Mouse (Mus musculus) limb, embryonic 15.5 days (tissue): ENCODE measurements around the gene Myh10. TPM values are rescaled to one million over a fixed set of nuclear protein-coding genes. Genes with fewer than 3 reads are reported as not detected.

Experiments used
- ATAC-seq: fragments of 200-750 bp; cut with Nextera tagmentation; 2 replicates; pipeline ENCODE4 v1.8.0; 2017; ENCODE audit warnings: low read depth, moderate TSS enrichment; ENCODE audit not compliant: insufficient number of reproducible peaks, low FRiP score, low TSS enrichment
- H3K27ac ChIP-seq: fragments of 300-500 bp; sonication (generic); 2 replicates; pipeline ENCODE4 v1.5.1; 2015; ENCODE audit warnings: moderate library complexity, mild to moderate bottlenecking, inconsistent platforms
- H3K27me3 ChIP-seq: fragments of 300-500 bp; sonication (generic); 2 replicates; pipeline ENCODE4 v1.6.1; 2015; ENCODE audit warnings: inconsistent platforms
- H3K36me3 ChIP-seq: fragments of 300-500 bp; sonication (generic); 2 replicates; pipeline ENCODE4 v1.6.1; 2015; ENCODE audit warnings: inconsistent platforms
- H3K4me1 ChIP-seq: fragments of 300-500 bp; sonication (generic); 2 replicates; pipeline ENCODE4 v1.6.1; 2015; ENCODE audit warnings: inconsistent platforms
- H3K4me2 ChIP-seq: fragments of 300-500 bp; sonication (generic); 2 replicates; pipeline ENCODE4 v1.6.1; 2015; ENCODE audit warnings: mild to moderate bottlenecking, inconsistent platforms
- H3K4me3 ChIP-seq: fragments of 300-500 bp; sonication (generic); 2 replicates; pipeline ENCODE4 v1.5.1; 2015; ENCODE audit warnings: mild to moderate bottlenecking, inconsistent platforms
- H3K9ac ChIP-seq: fragments of 300-500 bp; sonication (generic); 2 replicates; pipeline ENCODE4 v1.6.1; 2015; ENCODE audit warnings: inconsistent platforms
- H3K9me3 ChIP-seq: fragments of 300-500 bp; sonication (generic); 2 replicates; pipeline ENCODE4 v1.6.1; 2016; ENCODE audit warnings: inconsistent platforms
- WGBS: fragments of 180-500 bp; shearing (Covaris S2); methylation state at CpG from one replicate; pipeline ENCODE4 v1.1.7; 2015; 5-methylcytosine and 5-hydroxymethylcytosine counted together
- polyA plus RNA-seq: library from polyadenylated mRNA; unstranded; fragments of >200 nt; fragmentation: Nextera tagmentation; extraction: Ambion mirVana; gene quantifications from 2 replicates; pipeline ENCODE4 v1.2.1, GENCODE M21; 2015

Myh10 gene
- polyA plus RNA-seq, 1 experiment from 2014 or later, result 106 TPM

GRCm38 (mm10) chr11:68756456-68757348, 65.3 kb downstream of the Myh10 start:
- ATAC-seq, result no peak
- H3K4me2 ChIP-seq, result no peak overlapping the region
- H3K9me3 ChIP-seq, result no peaks in the 10 kb centered on the region
- peaks cover 36% of the 10 kb centered on the region for H3K4me1 ChIP-seq
- H3K27me3 ChIP-seq, result no peaks in the 10 kb centered on the region
- no peak overlapping the region for H3K4me3 ChIP-seq
- no peak overlapping the region for H3K9ac ChIP-seq
- WGBS, result 53% methylated on average over 11 of the region's 11 CpGs
- no peak overlapping the region for H3K27ac ChIP-seq
- H3K36me3 ChIP-seq, result peaks cover 29% of the 10 kb centered on the region

DNA sequence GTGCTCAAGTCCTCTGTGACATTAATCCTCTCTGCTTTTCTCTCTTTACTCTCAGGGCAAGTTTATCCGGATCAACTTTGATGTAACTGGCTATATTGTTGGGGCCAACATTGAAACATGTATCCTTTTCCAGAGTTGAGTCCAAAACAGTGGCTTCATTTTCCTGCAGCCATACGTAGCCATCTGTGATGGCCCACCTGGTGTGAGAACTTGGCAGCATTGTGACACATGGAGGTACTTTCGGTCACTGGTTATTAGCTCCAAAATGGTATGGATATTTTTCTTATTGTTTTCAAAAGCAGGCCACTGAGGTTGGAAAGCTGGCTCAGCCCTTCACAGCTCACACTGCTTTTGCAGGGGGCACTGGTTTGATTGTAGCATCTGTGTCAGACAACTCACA, 68.3 kb downstream of the Myh10 start:
- Histone ChIP-seq H3K27me3 (no peaks in the 10 kb centered on the region), H3K4me1 (peaks cover 10% of the 10 kb centered on the region), H3K9me3 (no peaks in the 10 kb centered on the region), H3K36me3 (peaks cover 46% of the 10 kb centered on the region), H3K4me2 (no peak overlapping the region), H3K9ac (no peak overlapping the region), H3K4me3 (no peak overlapping the region), H3K27ac (no peak overlapping the region)
- WGBS, result 86% methylated on average over 3 of the region's 3 CpGs
- ATAC-seq, result no peak

DNA sequence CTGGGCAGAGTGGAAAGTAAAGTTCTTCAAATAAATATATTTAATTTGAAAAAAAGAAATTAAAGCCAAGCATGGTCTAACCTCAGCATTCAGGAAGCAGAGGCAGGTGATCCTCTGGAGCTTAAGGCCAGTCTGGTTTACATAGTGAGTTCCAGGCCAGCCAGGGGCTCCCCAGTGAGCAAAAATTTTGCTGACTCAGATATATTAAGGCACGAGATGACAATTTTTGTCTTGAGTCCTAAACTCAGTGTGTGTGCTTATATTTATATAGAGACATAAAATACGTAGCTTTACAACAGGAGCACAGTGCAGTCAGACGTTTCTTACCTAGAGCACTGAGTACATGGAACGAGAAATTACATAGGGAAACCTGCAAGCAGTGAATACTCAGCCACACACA, 69.8 kb downstream of the Myh10 start:
- 78% methylated on average over 4 of the region's 4 CpGs for WGBS

DNA sequence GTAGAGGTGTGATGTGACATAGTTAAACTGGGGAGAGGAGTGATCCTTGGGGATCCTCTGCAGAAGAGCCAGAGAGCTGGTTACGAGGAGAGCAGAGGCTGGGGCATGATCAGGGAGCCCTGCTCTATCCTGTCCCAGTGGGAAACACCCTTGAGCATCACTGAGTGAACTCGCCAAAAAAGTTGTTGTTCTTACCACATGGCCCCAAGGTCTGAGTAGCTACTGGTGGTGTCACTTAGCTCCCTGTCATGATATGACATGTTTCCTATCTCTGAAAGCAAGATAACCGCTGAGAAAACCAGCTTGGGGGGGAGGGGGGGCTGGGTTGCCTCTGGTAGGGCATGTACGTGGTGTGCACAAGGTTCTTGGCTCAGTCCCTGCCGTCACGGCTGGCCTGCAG, 70.3 kb downstream of the Myh10 start:
- Histone ChIP-seq H3K4me1 (peaks cover 2% of the 10 kb centered on the region; the same call in 1 of the 2 replicates), H3K9ac (no peak overlapping the region), H3K4me2 (no peak overlapping the region), H3K27ac (no peak overlapping the region), H3K4me3 (no peak overlapping the region), H3K9me3 (no peaks in the 10 kb centered on the region), H3K27me3 (no peaks in the 10 kb centered on the region), H3K36me3 (peaks cover 66% of the 10 kb centered on the region)
- no peak for ATAC-seq
- 74% methylated on average over 6 of the region's 6 CpGs for WGBS

More for the DNA sequence above, 69.8 kb downstream of the Myh10 start:
- Histone ChIP-seq H3K4me3 (no peak overlapping the region), H3K27me3 (no peaks in the 10 kb centered on the region), H3K9me3 (no peaks in the 10 kb centered on the region), H3K4me1 (peaks cover 7% of the 10 kb centered on the region), H3K9ac (no peak overlapping the region), H3K36me3 (peaks cover 60% of the 10 kb centered on the region), H3K27ac (no peak overlapping the region), H3K4me2 (no peak overlapping the region)
- ATAC-seq, result no peak

- 67% methylated on average over 3 of the region's 3 CpGs for WGBS
- no peak for ATAC-seq
- no peak overlapping the region for H3K9ac ChIP-seq
- H3K27ac ChIP-seq, result no peak overlapping the region
- H3K27me3 ChIP-seq, result no peaks in the 10 kb centered on the region
- H3K36me3 ChIP-seq, result peaks cover 88% of the 10 kb centered on the region
- no peaks in the 10 kb centered on the region for H3K9me3 ChIP-seq
- H3K4me2 ChIP-seq, result no peak overlapping the region
- no peak overlapping the region for H3K4me3 ChIP-seq
- H3K4me1 ChIP-seq, result no peaks in the 10 kb centered on the region
Observed at GRCm38 (mm10) chr11:68764622-68765021, 73.3 kb downstream of the Myh10 start.

DNA sequence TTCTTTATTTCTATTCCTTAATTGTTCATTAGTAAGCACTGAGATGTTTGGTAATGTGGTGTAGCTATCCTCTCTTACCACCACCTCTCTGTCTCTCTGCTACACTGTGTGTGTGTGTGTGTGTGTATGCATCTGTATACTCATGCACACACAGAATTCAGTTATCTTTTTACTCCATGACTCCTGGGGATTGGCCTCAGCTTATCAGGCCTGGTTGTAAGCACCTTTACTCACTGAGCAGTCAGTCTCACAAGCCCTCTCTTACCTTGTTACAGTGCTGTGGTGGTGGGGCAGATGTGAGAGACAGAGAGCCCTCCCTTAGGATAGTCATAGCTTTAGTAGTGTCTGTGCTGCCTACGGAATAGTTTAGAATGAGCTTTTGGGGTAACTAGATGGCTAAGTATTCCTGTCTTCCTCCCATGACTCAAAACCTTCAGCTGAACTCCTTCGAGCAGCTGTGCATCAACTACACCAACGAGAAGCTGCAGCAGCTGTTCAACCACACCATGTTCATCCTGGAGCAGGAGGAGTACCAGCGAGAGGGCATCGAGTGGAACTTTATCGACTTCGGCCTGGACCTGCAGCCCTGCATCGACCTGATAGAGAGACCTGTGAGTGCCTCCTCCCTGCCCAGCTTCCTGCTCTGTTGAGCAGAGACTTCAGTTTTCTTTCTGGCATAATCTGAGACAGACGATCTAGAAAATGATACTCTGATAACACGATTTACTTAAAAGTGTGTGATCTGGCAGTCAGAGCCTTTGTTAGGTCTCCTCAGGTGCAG, 76.6 kb downstream of the Myh10 start:
- Histone ChIP-seq H3K4me2 (no peak overlapping the region), H3K4me1 (no peaks in the 10 kb centered on the region), H3K36me3 (peaks cover 96% of the 10 kb centered on the region), H3K4me3 (no peak overlapping the region), H3K27ac (no peak overlapping the region), H3K27me3 (no peaks in the 10 kb centered on the region), H3K9me3 (no peaks in the 10 kb centered on the region), H3K9ac (no peak overlapping the region)
- WGBS, result 91% methylated on average over 10 of the region's 10 CpGs
- ATAC-seq, result no peak

- ATAC-seq, result no peak
- WGBS, result 92% methylated on average over 9 of the region's 9 CpGs
- H3K27ac ChIP-seq, result no peak overlapping the region
Observed at GRCm38 (mm10) chr11:68769770-68770510, 78.6 kb downstream of the Myh10 start.

DNA sequence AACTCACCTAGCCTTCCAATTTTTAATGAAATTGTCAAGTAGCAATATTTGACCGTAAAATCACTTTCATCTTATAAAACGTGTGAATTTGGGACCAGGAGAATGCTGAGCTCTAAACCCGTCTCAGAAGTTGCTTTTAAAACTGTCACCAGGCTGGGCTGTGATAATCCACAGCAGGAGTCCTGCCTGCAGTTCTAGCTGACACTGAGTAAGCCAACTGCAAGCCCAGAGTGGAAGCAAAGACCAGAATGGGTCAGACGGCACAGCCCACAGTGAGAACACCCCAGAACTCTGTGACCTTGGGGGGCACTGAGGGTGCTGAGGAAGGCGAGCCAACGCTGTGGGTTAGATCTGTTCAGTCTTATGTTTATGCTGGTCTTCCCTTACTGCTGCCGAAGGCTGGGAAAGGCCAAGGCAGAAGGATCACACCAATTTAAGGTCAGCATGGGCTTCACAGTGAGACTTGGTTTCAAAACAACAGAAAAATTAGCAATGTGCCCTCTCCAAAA, 84.8 kb downstream of the Myh10 start:
- H3K9ac ChIP-seq, result no peak overlapping the region
- no peak for ATAC-seq
- H3K4me2 ChIP-seq, result no peak overlapping the region
- no peaks in the 10 kb centered on the region for H3K4me1 ChIP-seq
- H3K9me3 ChIP-seq, result no peaks in the 10 kb centered on the region
- no peak overlapping the region for H3K27ac ChIP-seq
- H3K27me3 ChIP-seq, result no peaks in the 10 kb centered on the region
- H3K4me3 ChIP-seq, result no peak overlapping the region
- peaks cover 81% of the 10 kb centered on the region for H3K36me3 ChIP-seq
- 72% methylated on average over 7 of the region's 7 CpGs for WGBS

More at GRCm38 (mm10) chr11:68769770-68770510, 78.6 kb downstream of the Myh10 start:
- Histone ChIP-seq H3K9ac (no peak overlapping the region), H3K27me3 (no peaks in the 10 kb centered on the region), H3K9me3 (no peaks in the 10 kb centered on the region), H3K4me3 (no peak overlapping the region), H3K4me1 (no peaks in the 10 kb centered on the region), H3K36me3 (peaks cover 96% of the 10 kb centered on the region), H3K4me2 (no peak overlapping the region)

- Histone ChIP-seq H3K36me3 (peaks cover 80% of the 10 kb centered on the region), H3K9ac (no peak overlapping the region), H3K27me3 (no peaks in the 10 kb centered on the region), H3K4me3 (no peak overlapping the region), H3K4me2 (no peak overlapping the region), H3K27ac (no peak overlapping the region), H3K9me3 (no peaks in the 10 kb centered on the region), H3K4me1 (no peaks in the 10 kb centered on the region)
- no peak for ATAC-seq
- 82% methylated on average over 11 of the region's 11 CpGs for WGBS
Observed at GRCm38 (mm10) chr11:68777933-68778332, 86.6 kb downstream of the Myh10 start.

DNA sequence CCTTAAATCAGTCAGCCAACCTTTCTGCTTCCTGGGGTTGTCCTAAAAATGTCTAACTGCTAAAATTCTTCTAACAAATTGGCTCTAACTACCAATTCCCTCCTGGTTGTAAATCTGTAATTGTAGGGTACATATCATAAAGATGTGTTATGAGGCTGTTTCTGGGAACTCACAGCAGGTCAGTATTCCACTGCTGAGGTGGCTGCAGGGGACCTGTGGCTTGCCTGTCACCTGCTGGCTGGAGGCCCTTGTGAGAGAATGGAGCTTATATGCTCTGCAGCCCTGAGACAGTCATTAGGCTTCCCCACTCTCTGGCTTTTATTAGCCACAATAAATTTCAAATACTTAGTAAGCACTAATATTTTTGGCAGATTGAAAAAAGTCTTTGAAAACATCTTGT, 87.5 kb downstream of the Myh10 start:
- ATAC-seq, result no peak
- Histone ChIP-seq H3K9me3 (no peaks in the 10 kb centered on the region), H3K9ac (no peak overlapping the region), H3K27ac (no peak overlapping the region), H3K4me1 (no peaks in the 10 kb centered on the region), H3K4me2 (no peak overlapping the region), H3K4me3 (no peak overlapping the region), H3K36me3 (peaks cover 78% of the 10 kb centered on the region), H3K27me3 (no peaks in the 10 kb centered on the region)

GRCm38 (mm10) chr11:68779735-68780465, 88.5 kb downstream of the Myh10 start:
- H3K9me3 ChIP-seq, result no peaks in the 10 kb centered on the region
- no peak for ATAC-seq
- peaks cover 79% of the 10 kb centered on the region for H3K36me3 ChIP-seq
- no peak overlapping the region for H3K4me3 ChIP-seq
- no peak overlapping the region for H3K9ac ChIP-seq
- H3K4me2 ChIP-seq, result no peak overlapping the region
- no peak overlapping the region for H3K27ac ChIP-seq
- 87% methylated on average over 10 of the region's 10 CpGs for WGBS
- no peaks in the 10 kb centered on the region for H3K4me1 ChIP-seq
- no peaks in the 10 kb centered on the region for H3K27me3 ChIP-seq
